Mouse (Mus musculus): ENCODE results near the gene Cnga1. TPM values are rescaled to one million over a fixed set of nuclear protein-coding genes. Genes with fewer than 3 reads are reported as not detected.

Cnga1 gene
- total RNA-seq, 2 experiments from 2014 or later: not detected

GRCm38 (mm10) chr5:72558716-72559526 is 85.2 kb downstream of the Cnga1 start:
- peak; percentile 52 to 54 for DNase-seq (ENCODE audit: low spot score in 2 of 2)

GRCm38 (mm10) chr5:72556245-72556644 is 87.8 kb downstream of the Cnga1 start:
- no peak for DNase-seq (ENCODE audit: low spot score in 2 of 2)

Other genes with a start within 250 kb of the Cnga1 start
- under 1 TPM in 1 of 2 experiments, not detected in 1; 0.16 TPM for gene Corin, start 139.8 kb downstream of the Cnga1 start, total RNA-seq (2021)
- gene Nfxl1, start 84.6 kb downstream of the Cnga1 start, total RNA-seq (2021): 10 to 100 TPM; 11.9 to 13.5 TPM
- gene Zar1, start 63.0 kb downstream of the Cnga1 start, total RNA-seq (2021): not detected
- 1 to 10 TPM in 1 of 2 experiments, under 1 TPM in 1; 0.83 to 2.0 TPM for gene Gm5868, start 56.7 kb downstream of the Cnga1 start, total RNA-seq (2021)
- 1 to 10 TPM in 1 of 2 experiments, under 1 TPM in 1; 0.64 to 3.7 TPM for gene Nipal1, start 3.5 kb upstream of the Cnga1 start, total RNA-seq (2021)
- gene Txk, start 108.5 kb upstream of the Cnga1 start, total RNA-seq (2021): under 1 TPM in 1 of 2 experiments, not detected in 1; 0.29 TPM
- gene Tec, start 224.2 kb upstream of the Cnga1 start, total RNA-seq (2021): 1 to 10 TPM; 2.0 to 2.5 TPM

All from adrenal gland, adult 18-20 months (tissue).